Mouse (Mus musculus) heart, postnatal 14 days (tissue): Measurements from ENCODE around the gene H13. TPM values are rescaled to one million over a fixed set of nuclear protein-coding genes. Genes with fewer than 3 reads are reported as not detected.
A peak's percentile ranks its signal among the peaks of the same experiment; 100 is the strongest.

Experiments
- DNase-seq, 2 experiments: peaks; one replicate each; pipeline ENCODE4 v3.0.0; 2021 to 2022
- intact Hi-C: fragments of 180-260 bp; cut with DNase I; formaldehyde crosslinking; loops from one replicate; pipeline ENCODE4 v1.15.1; 2025
- total RNA-seq, 2 experiments: library from RNA; stranded (reverse); gene quantifications; 2 replicates each; pipeline ENCODE4 v1.2.3; 2021

Gene H13
- total RNA-seq, 2 experiments from 2014 or later, result 38.7 to 42.4 TPM

DNA sequence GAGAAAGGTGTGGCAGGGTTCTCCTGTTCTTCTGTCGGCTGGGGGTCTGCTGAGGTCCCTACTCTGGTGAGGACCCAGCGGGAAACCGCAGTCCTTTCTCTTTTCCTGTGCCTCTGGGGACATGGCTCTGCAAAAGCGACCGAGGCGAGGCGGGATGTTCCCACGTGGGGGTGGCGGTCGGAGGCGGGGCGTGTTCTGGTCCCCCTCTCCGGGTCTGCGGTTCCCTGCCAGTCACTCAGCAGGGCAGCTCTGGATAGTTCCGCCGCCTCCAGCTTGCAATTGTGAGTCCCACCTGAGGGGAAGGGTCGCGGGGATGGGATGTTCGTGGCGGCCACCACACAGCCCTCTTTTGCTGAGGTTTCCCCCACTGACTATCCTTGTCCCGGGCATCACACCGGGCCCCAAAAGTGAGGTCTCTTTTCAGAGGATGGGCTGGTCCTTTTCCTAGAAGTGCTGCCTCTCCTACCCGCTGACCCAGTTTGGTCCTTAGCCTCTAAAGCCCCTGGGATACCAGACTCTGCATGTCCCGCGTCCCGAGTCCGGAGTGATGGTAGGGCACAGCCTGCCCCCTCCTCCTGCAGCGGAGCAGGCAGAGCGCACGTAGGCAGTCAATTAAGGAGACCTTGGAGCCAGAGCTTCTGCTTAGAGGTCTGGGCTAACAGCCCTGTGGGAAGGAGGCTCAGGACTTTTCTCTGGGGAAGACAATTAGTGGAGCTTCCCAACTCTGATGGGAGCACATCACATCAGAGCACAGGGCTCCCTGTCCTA, 84.9 kb downstream of the H13 start, which contains the start of gene Cox4i2:
Cox4i2 (plus strand) TSS at position 230 of the 768 bp plus-strand sequence.
- intact Hi-C loops, result loop anchor here (10.0 kb wide), 1 partner anchor 139 kb away; no protein-coding TSS in a partner anchor
- DNase-seq, result peak; percentile 53 to 54

GRCm38 (mm10) chr2:152756474-152757393, 87.5 kb downstream of the H13 start:
- DNase-seq, result no peak
- intact Hi-C loops, result loop anchor here (10.0 kb wide), 1 partner anchor 142 kb away; no protein-coding TSS in a partner anchor

DNA sequence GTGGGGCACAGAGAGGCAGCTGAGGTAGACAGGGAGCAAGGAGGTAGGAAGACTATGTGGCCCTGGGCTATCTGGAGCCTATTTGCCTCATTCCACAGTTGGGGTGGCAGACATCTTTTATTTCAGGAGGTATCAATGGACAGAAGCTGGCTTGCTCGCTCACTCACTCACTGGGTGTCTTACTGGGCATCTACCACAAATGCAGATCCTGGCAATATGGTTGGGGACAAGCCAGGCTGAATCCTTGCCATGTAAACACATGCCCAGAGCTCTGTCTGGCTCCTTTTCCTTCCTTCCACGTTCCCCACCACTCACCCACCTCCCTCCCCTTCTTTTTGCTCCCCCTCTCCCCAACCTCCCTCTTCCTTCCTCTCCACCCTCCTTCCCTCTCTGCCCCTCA, 88.2 kb downstream of the H13 start:
- intact Hi-C loops, result loop anchor here (10.0 kb wide), 1 partner anchor 143 kb away; no protein-coding TSS in a partner anchor
- no peak for DNase-seq

Other genes starting within 250 kb of the H13 start
- not detected for gene Defb23, start 204.8 kb upstream of the H13 start, total RNA-seq
- not detected for gene Defb20, start 192.4 kb upstream of the H13 start, total RNA-seq
- not detected for gene Defb22, start 179.3 kb upstream of the H13 start, total RNA-seq
- gene Defb26, start 157.8 kb upstream of the H13 start, total RNA-seq, result not detected
- gene Defb28, start 151.2 kb upstream of the H13 start, total RNA-seq, result not detected
- gene Defb29, start 129.4 kb upstream of the H13 start, total RNA-seq, result not detected
- not detected for gene Gm17416, start 100.1 kb upstream of the H13 start, total RNA-seq
- gene Defb21, start 96.7 kb upstream of the H13 start, total RNA-seq, result not detected
- not detected for gene Defb19, start 89.1 kb upstream of the H13 start, total RNA-seq
- not detected for gene Defb45, start 70.1 kb upstream of the H13 start, total RNA-seq
- not detected for gene Defb36, start 65.1 kb upstream of the H13 start, total RNA-seq
- not detected for gene Defb25, start 46.4 kb upstream of the H13 start, total RNA-seq
- 10 to 100 TPM in 1 of 2 experiments, 1 to 10 TPM in 1; 9.1 to 11.9 TPM for gene Rem1, start 42.5 kb upstream of the H13 start, total RNA-seq
- 10 to 100 TPM; 17.4 to 18.7 TPM for gene Mcts2, start 17.6 kb downstream of the H13 start, total RNA-seq
- 10 to 100 TPM; 82.1 to 85.3 TPM for gene Id1, start 66.8 kb downstream of the H13 start, total RNA-seq
- gene Cox4i2, start 84.7 kb downstream of the H13 start, total RNA-seq, result 10 to 100 TPM; 17.8 to 19.1 TPM
- 10 to 100 TPM; 79.8 to 92.2 TPM for gene Bcl2l1, start 162.3 kb downstream of the H13 start, total RNA-seq
- 1 to 10 TPM; 4.4 to 8.5 TPM for gene Tpx2, start 178.5 kb downstream of the H13 start, total RNA-seq
- under 1 TPM; 0.34 to 0.41 TPM for gene Mylk2, start 241.9 kb downstream of the H13 start, total RNA-seq